Mouse (Mus musculus) neural tube, embryonic 15.5 days (tissue): ENCODE results near the gene Gm10309. TPM values are rescaled to one million over a fixed set of nuclear protein-coding genes. Genes with fewer than 3 reads are reported as not detected.
"Not testable (repeated sequence)": the region's sequence is repeated elsewhere in the genome, so short reads cannot be mapped to it uniquely, and the experiment has no call there.

Source experiments
- ATAC-seq: fragments of 200-750 bp; cut with Nextera tagmentation; 2 replicates; pipeline ENCODE4 v1.8.0; 2017; ENCODE audit warnings: mild to moderate bottlenecking, moderate TSS enrichment, moderate library complexity; ENCODE audit not compliant: low FRiP score
- H3K27ac ChIP-seq: fragments of 300-500 bp; sonication (generic); replicated peaks from 2 replicates; pipeline ENCODE4 v1.5.1; 2015; ENCODE audit warnings: mild to moderate bottlenecking, inconsistent platforms
- H3K27me3 ChIP-seq: fragments of 300-500 bp; sonication (generic); replicated peaks from 2 replicates; pipeline ENCODE4 v1.6.1; 2015; ENCODE audit warnings: inconsistent platforms
- H3K36me3 ChIP-seq: fragments of 300-500 bp; sonication (generic); 2 replicates; pipeline ENCODE4 v1.6.1; 2015; ENCODE audit warnings: inconsistent platforms
- H3K4me1 ChIP-seq: fragments of 300-500 bp; sonication (generic); 2 replicates; pipeline ENCODE4 v1.6.1; 2015; ENCODE audit warnings: inconsistent platforms
- H3K4me2 ChIP-seq: fragments of 300-500 bp; sonication (generic); 2 replicates; pipeline ENCODE4 v1.6.1; 2015; ENCODE audit warnings: inconsistent platforms, mild to moderate bottlenecking, moderate library complexity
- H3K4me3 ChIP-seq: fragments of 300-500 bp; sonication (generic); replicated peaks from 2 replicates; pipeline ENCODE4 v1.5.1; 2015; ENCODE audit warnings: mild to moderate bottlenecking, inconsistent platforms
- H3K9ac ChIP-seq: fragments of 300-500 bp; sonication (generic); replicated peaks from 2 replicates; pipeline ENCODE4 v1.6.1; 2015; ENCODE audit warnings: mild to moderate bottlenecking, inconsistent platforms
- H3K9me3 ChIP-seq: fragments of 300-500 bp; sonication (generic); replicated peaks from 2 replicates; pipeline ENCODE4 v1.6.1; 2016; ENCODE audit warnings: inconsistent platforms
- WGBS: fragments of 180-500 bp; shearing (Covaris S2); methylation state at CpG from one replicate; pipeline ENCODE4 v1.1.7; 2015; ENCODE audit warnings: mixed read lengths; 5-methylcytosine and 5-hydroxymethylcytosine counted together
- polyA plus RNA-seq: library from polyadenylated mRNA; unstranded; fragments of >200 nt; fragmentation: Nextera tagmentation; extraction: Ambion mirVana; gene quantifications from 2 replicates; pipeline ENCODE4 v1.2.1, GENCODE M21; 2015

Gene Gm10309
- polyA plus RNA-seq, 1 experiment from 2014 or later: 0.46 TPM

- Histone ChIP-seq H3K36me3 (peaks cover 17% of the 10 kb centered on the region), H3K9ac (no peak overlapping the region), H3K27ac (no peak overlapping the region), H3K9me3 (no peaks in the 10 kb centered on the region), H3K4me1 (peaks cover 3% of the 10 kb centered on the region; the same call in 1 of the 2 replicates), H3K27me3 (no peaks in the 10 kb centered on the region), H3K4me3 (no peak overlapping the region), H3K4me2 (no peak overlapping the region)
- no peak for ATAC-seq
- 87% methylated on average over 8 of the region's 8 CpGs for WGBS
These were observed 11.1 kb downstream of the Gm10309 start for GRCm38 (mm10) chr17:86493891-86494420.

DNA sequence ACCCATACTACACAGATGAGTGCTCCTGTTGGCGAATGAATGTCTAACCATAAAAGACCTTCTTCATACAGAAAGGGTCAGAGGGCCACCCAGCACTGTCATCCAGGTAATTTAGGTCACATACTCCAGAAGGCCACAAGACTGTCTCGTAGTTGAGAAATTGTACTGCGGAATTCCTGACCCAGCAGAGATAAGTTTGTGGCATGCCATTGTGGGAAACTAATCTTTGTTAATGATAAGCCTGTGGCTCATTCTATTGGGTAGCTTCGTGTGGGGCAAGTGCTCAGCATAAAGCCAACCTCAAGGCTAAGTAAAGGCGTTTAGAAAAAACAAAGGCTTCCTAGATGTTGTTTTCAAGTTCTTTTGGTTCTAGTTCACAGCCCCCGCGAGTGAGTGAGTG lies 12.7 kb downstream of the Gm10309 start:
- H3K9ac ChIP-seq: no peak overlapping the region
- no peak overlapping the region for H3K4me2 ChIP-seq
- ATAC-seq: no peak
- H3K36me3 ChIP-seq: peaks cover 8% of the 10 kb centered on the region
- H3K4me3 ChIP-seq: no peak overlapping the region
- WGBS: 92% methylated on average over 7 of the region's 7 CpGs
- no peaks in the 10 kb centered on the region for H3K4me1 ChIP-seq
- no peak overlapping the region for H3K27ac ChIP-seq
- no peaks in the 10 kb centered on the region for H3K9me3 ChIP-seq
- no peaks in the 10 kb centered on the region for H3K27me3 ChIP-seq

GRCm38 (mm10) chr17:86489827-86490226 lies 15.2 kb downstream of the Gm10309 start:
- no peak overlapping the region for H3K4me2 ChIP-seq
- no peak overlapping the region for H3K9ac ChIP-seq
- H3K9me3 ChIP-seq: no peaks in the 10 kb centered on the region
- no peak overlapping the region for H3K27ac ChIP-seq
- 89% methylated on average over 10 of the region's 10 CpGs for WGBS
- H3K4me1 ChIP-seq: no peaks in the 10 kb centered on the region
- ATAC-seq: no peak
- H3K27me3 ChIP-seq: no peaks in the 10 kb centered on the region
- no peak overlapping the region for H3K4me3 ChIP-seq
- H3K36me3 ChIP-seq: peaks cover 8% of the 10 kb centered on the region

DNA sequence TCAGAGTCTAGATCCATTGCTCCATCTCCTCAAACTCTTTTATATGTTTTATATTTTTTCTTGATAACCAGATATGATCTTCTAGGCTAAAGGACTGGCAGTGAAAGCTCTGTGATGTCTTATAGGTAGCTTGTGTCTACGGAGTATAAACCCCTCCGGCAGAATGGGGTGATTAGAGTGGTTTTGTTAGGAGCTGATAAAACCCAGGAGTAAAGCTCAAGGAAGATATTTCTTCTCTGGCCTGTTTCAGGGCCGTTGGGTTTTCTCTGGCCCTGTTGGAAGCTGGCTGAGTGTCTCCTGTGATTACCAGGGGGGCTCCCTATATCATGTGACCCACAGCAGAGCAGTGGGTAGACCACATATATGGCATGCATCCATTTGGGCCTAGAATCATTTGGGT lies 17.6 kb downstream of the Gm10309 start:
- no peak for ATAC-seq
- H3K4me1 ChIP-seq: 0 out of 2 replicates have a peak, but pooled peaks cover 3% of the 10 kb centered on the region
- no peaks in the 10 kb centered on the region for H3K9me3 ChIP-seq
- H3K27me3 ChIP-seq: no peaks in the 10 kb centered on the region
- peaks cover 3% of the 10 kb centered on the region for H3K36me3 ChIP-seq
- H3K4me2 ChIP-seq: no peak overlapping the region
- no peak overlapping the region for H3K27ac ChIP-seq
- no peak overlapping the region for H3K9ac ChIP-seq
- no peak overlapping the region for H3K4me3 ChIP-seq
- 82% methylated on average over 3 of the region's 3 CpGs for WGBS

- WGBS: 87% methylated on average over 5 of the region's 5 CpGs
- ATAC-seq: no peak
- Histone ChIP-seq H3K27ac (no peak overlapping the region), H3K36me3 (no peaks in the 10 kb centered on the region; the same call in 1 of the 2 replicates), H3K4me2 (no peak overlapping the region), H3K4me3 (no peak overlapping the region), H3K27me3 (no peaks in the 10 kb centered on the region), H3K9ac (no peak overlapping the region), H3K4me1 (0 out of 2 replicates have a peak, but pooled peaks cover 3% of the 10 kb centered on the region), H3K9me3 (no peaks in the 10 kb centered on the region)
These were observed 18.4 kb downstream of the Gm10309 start for GRCm38 (mm10) chr17:86486657-86487056.

DNA sequence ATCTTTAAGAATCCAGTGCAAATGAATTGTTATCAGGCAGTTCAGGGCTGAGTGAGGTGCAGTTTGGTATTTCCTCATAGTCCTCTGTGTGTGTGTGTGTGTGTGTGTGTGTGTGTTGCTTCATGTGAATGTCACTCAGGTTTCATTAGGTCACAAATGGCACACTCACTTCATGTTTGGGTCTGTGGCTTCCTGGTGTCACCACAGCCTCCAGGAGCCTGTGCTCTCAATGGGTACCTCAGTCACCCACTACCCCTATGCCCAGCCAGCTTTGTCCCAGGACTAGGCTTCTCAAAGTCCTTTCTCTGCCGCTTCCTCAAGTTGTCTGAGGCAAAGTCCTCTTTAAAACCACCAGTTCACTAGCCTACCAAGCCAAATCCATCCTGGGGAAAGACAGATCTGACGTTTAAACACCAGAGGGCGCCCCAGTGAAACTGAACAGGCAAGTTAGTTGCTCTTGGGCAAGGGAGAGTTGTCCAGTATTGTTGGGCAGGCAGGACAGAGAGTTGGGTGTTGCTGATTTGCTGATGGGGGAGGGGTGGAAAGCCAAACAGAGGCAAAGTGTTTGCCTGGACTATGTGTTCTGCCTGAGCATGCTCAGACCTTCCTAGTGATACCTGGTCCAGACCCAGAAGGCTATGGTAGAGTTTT lies 20.8 kb downstream of the Gm10309 start:
- 12% methylated on average over 3 of the region's 3 CpGs for WGBS
- Histone ChIP-seq H3K4me2 (no peak overlapping the region), H3K9ac (no peak overlapping the region), H3K27me3 (no peaks in the 10 kb centered on the region), H3K4me1 (0 out of 2 replicates have a peak, but pooled peaks cover 3% of the 10 kb centered on the region), H3K4me3 (no peak overlapping the region), H3K27ac (no peak overlapping the region), H3K9me3 (no peaks in the 10 kb centered on the region), H3K36me3 (no peaks in the 10 kb centered on the region)
- ATAC-seq: peak; percentile 45; the same call in 1 of the 2 replicates

- H3K4me1 ChIP-seq: 0 out of 2 replicates have a peak, but pooled peaks cover 3% of the 10 kb centered on the region
- H3K27me3 ChIP-seq: no peaks in the 10 kb centered on the region
- no peak for ATAC-seq
- no peak overlapping the region for H3K4me3 ChIP-seq
- no peaks in the 10 kb centered on the region for H3K9me3 ChIP-seq
- no peak overlapping the region for H3K9ac ChIP-seq
- H3K36me3 ChIP-seq: 0 out of 2 replicates have a peak, but pooled peaks cover 2% of the 10 kb centered on the region
- WGBS: 89% methylated on average over 10 of the region's 10 CpGs
- no peak overlapping the region for H3K27ac ChIP-seq
- H3K4me2 ChIP-seq: no peak overlapping the region
These were observed 22.4 kb downstream of the Gm10309 start for GRCm38 (mm10) chr17:86482675-86483074.

GRCm38 (mm10) chr17:86479406-86479805 lies 25.6 kb downstream of the Gm10309 start:
- Histone ChIP-seq H3K9ac (no peak overlapping the region), H3K27ac (no peak overlapping the region), H3K27me3 (no peaks in the 10 kb centered on the region), H3K4me2 (no peak overlapping the region), H3K9me3 (no peaks in the 10 kb centered on the region), H3K36me3 (0 out of 2 replicates have a peak, but pooled peaks cover 2% of the 10 kb centered on the region), H3K4me3 (no peak overlapping the region), H3K4me1 (0 out of 2 replicates have a peak, but pooled peaks cover under 1% of the 10 kb centered on the region)
- ATAC-seq: no peak
- 85% methylated on average over 10 of the region's 10 CpGs for WGBS

GRCm38 (mm10) chr17:86477401-86477800 lies 27.6 kb downstream of the Gm10309 start:
- H3K9ac ChIP-seq, H3K4me1 ChIP-seq, H3K9me3 ChIP-seq, H3K4me2 ChIP-seq, H3K36me3 ChIP-seq, H3K27me3 ChIP-seq, H3K4me3 ChIP-seq, ATAC-seq, H3K27ac ChIP-seq: not testable (repeated sequence)

DNA sequence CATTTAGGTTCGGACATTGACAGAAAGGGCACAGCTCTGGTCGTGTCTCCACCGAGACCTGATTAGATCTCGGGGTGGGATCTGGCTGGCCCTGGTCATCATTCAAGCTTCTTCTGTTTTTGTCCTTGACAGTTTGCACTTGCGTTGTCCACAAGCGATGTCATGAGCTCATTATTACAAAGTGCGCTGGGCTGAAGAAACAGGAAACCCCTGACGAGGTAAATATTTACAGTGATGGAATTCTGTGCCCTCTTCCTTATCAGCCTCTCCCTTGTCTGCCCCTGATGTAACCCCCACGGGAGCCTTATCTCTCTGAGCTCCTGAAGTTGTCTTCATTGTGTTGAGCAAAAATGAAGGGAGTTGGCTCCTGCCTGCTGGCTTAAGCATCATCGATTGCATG lies 28.4 kb downstream of the Gm10309 start:
- H3K27me3 ChIP-seq: no peaks in the 10 kb centered on the region
- no peaks in the 10 kb centered on the region for H3K9me3 ChIP-seq
- no peak overlapping the region for H3K9ac ChIP-seq
- 88% methylated on average over 10 of the region's 10 CpGs for WGBS
- H3K4me1 ChIP-seq: no peaks in the 10 kb centered on the region
- no peak for ATAC-seq
- H3K36me3 ChIP-seq: 0 out of 2 replicates have a peak, but pooled peaks cover 2% of the 10 kb centered on the region
- no peak overlapping the region for H3K27ac ChIP-seq
- no peak overlapping the region for H3K4me2 ChIP-seq
- H3K4me3 ChIP-seq: no peak overlapping the region

GRCm38 (mm10) chr17:86471684-86472083 lies 33.3 kb downstream of the Gm10309 start:
- Histone ChIP-seq H3K4me1 (peaks cover 16% of the 10 kb centered on the region), H3K4me2 (no peak overlapping the region), H3K9me3 (no peaks in the 10 kb centered on the region), H3K27ac (no peak overlapping the region), H3K27me3 (no peaks in the 10 kb centered on the region), H3K36me3 (no peaks in the 10 kb centered on the region), H3K4me3 (no peak overlapping the region), H3K9ac (no peak overlapping the region)
- ATAC-seq: no peak
- 39% methylated on average over 5 of the region's 5 CpGs for WGBS

GRCm38 (mm10) chr17:86470160-86470559 lies 34.9 kb downstream of the Gm10309 start:
- Histone ChIP-seq H3K4me2 (no peak overlapping the region), H3K9me3 (no peaks in the 10 kb centered on the region), H3K9ac (no peak overlapping the region), H3K36me3 (no peaks in the 10 kb centered on the region), H3K27ac (no peak overlapping the region), H3K4me3 (no peak overlapping the region), H3K27me3 (no peaks in the 10 kb centered on the region), H3K4me1 (peaks cover 26% of the 10 kb centered on the region)
- ATAC-seq: no peak
- 87% methylated on average over 5 of the region's 5 CpGs for WGBS
